ENCODE assay signal across 13 mouse cellular contexts in genomic region chr11:113209220-113209878, GRCm38 (mm10).
A peak's percentile ranks its signal among the peaks of the same experiment; 100 is the strongest.
DNase-seq lines count a peak whose midpoint lies in the region; ATAC-seq lines count a peak whose summit lies in the region.
"Had no signal": no experiment of that assay in that cellular context is flagged by ENCODE, and none has a peak within 500 bp of the region (broad histone marks: within the 10 kb centered on the region; RNA-seq: fewer than 3 reads in every experiment).

No protein-coding gene starts in this region.

- no peaks in the 10 kb centered on the region for H3K36me3 ChIP-seq in lung, embryonic 16.5 days (ENCODE audit: control insufficient read depth, insufficient read depth, low read length)
- H3K36me3 ChIP-seq in stomach, embryonic 16.5 days (ENCODE audit: control insufficient read depth, insufficient read depth, low read length): no peaks in the 10 kb centered on the region
- H3K36me3 ChIP-seq in hindbrain, embryonic 13.5 days: no peaks in the 10 kb centered on the region

- no peaks in the 10 kb centered on the region for H3K9me3 ChIP-seq in lung, embryonic 16.5 days (ENCODE audit: control insufficient read depth, low read length)
- H3K9me3 ChIP-seq in stomach, embryonic 16.5 days (replicated peaks; ENCODE audit: control insufficient read depth, low read length): no peaks in the 10 kb centered on the region
- no peaks in the 10 kb centered on the region for H3K9me3 ChIP-seq in hindbrain, embryonic 13.5 days

- H3K27me3 ChIP-seq in lung, embryonic 16.5 days (ENCODE audit: control insufficient read depth, insufficient read depth, low read depth, low read length): no peaks in the 10 kb centered on the region
- no peaks in the 10 kb centered on the region for H3K27me3 ChIP-seq in stomach, embryonic 16.5 days (ENCODE audit: control insufficient read depth, insufficient read depth, low read length)
- H3K27me3 ChIP-seq in hindbrain, embryonic 13.5 days: peaks cover 4% of the 10 kb centered on the region; the same call in 1 of the 2 replicates
- H3K27me3 ChIP-seq: megakaryocyte, embryonic 14.5 days had no signal

- no peak overlapping the region for H3K4me3 ChIP-seq in lung, embryonic 16.5 days (ENCODE audit: low read length)
- no peak overlapping the region for H3K4me3 ChIP-seq in stomach, embryonic 16.5 days (replicated peaks; ENCODE audit: low read length)
- no peak overlapping the region for H3K4me3 ChIP-seq in hindbrain, embryonic 13.5 days
- H3K4me3 ChIP-seq: megakaryocyte, embryonic 14.5 days had no signal

- H3K27ac ChIP-seq in lung, embryonic 16.5 days (ENCODE audit: low read length): no peak overlapping the region
- H3K27ac ChIP-seq in stomach, embryonic 16.5 days (ENCODE audit: low read length): peak overlapping the region; percentile 46
- H3K27ac ChIP-seq in hindbrain, embryonic 13.5 days: no peak overlapping the region
- H3K27ac ChIP-seq: liver, embryonic 14.5 days had no signal

- no peak for ATAC-seq in lung, embryonic 16.5 days (ENCODE audit: low read depth)
- ATAC-seq in stomach, embryonic 16.5 days (ENCODE audit: insufficient read depth, low FRiP score): peak; percentile 40; the same call in 1 of the 2 replicates
- ATAC-seq in hindbrain, embryonic 13.5 days (ENCODE audit: low FRiP score): no peak
- ATAC-seq: hindbrain, embryonic 16.5 days had no signal

- H3K9ac ChIP-seq in lung, embryonic 16.5 days (ENCODE audit: low read length): no peak overlapping the region
- H3K9ac ChIP-seq in stomach, embryonic 16.5 days (ENCODE audit: low read length): no peak overlapping the region; the same call in 1 of the 2 replicates
- no peak overlapping the region for H3K9ac ChIP-seq in hindbrain, embryonic 13.5 days
- H3K9ac ChIP-seq: liver, embryonic 14.5 days had no signal

- peak; percentile 74 to 78 for DNase-seq in cerebellum, postnatal 10 days
- DNase-seq in cerebellum, adult 9-10 months: no peak
- no peak for DNase-seq in lung, postnatal 14 days
- DNase-seq in gonadal fat pad, adult 2 months (ENCODE audit: low read depth): peak; percentile 47
- no peak for DNase-seq in B cell, adult 2 months
- DNase-seq: cerebellum, adult 9-11 months; heart, adult 11 months had no signal

- WGBS in lung, embryonic 16.5 days: 54% methylated on average over 16 of the region's 16 CpGs
- 52% methylated on average over 16 of the region's 16 CpGs for WGBS in stomach, embryonic 16.5 days
- WGBS in hindbrain, embryonic 13.5 days: 83% methylated on average over 16 of the region's 16 CpGs

- peak overlapping the region; percentile 40; the same call in 1 of the 2 replicates for H3K4me2 ChIP-seq in lung, embryonic 16.5 days (ENCODE audit: low read depth, low read length)
- 0 out of 2 replicates have a peak overlapping the region, but pooled peaks have one; percentile 39 for H3K4me2 ChIP-seq in stomach, embryonic 16.5 days (ENCODE audit: low read depth, low read length)
- H3K4me2 ChIP-seq in hindbrain, embryonic 13.5 days: no peak overlapping the region

- peaks cover 11% of the 10 kb centered on the region for H3K4me1 ChIP-seq in lung, embryonic 16.5 days (replicated peaks; ENCODE audit: control insufficient read depth, insufficient read depth, low read length)
- H3K4me1 ChIP-seq in stomach, embryonic 16.5 days (ENCODE audit: control insufficient read depth, insufficient read depth, low read length): 0 out of 2 replicates have a peak, but pooled peaks cover 5% of the 10 kb centered on the region
- no peaks in the 10 kb centered on the region for H3K4me1 ChIP-seq in hindbrain, embryonic 13.5 days (replicated peaks)
- H3K4me1 ChIP-seq: megakaryocyte, embryonic 14.5 days had no signal

Comparison
In these comparisons a context has a peak if more than half of its experiments do, and no peak if none do; other contexts are left out.
1. DNase-seq: peak in cerebellum, postnatal 10 days (2 of 2) and gonadal fat pad, adult 2 months (single experiment); none in cerebellum, adult 9-10 months (single experiment), lung, postnatal 14 days (single experiment) and B cell, adult 2 months (0 of 2).